Mouse (Mus musculus): ENCODE measurements around the gene Olfr139. TPM values are rescaled to one million over a fixed set of nuclear protein-coding genes. Genes with fewer than 3 reads are reported as not detected.

The Olfr139 gene
- total RNA-seq (2023), result not detected

DNA sequence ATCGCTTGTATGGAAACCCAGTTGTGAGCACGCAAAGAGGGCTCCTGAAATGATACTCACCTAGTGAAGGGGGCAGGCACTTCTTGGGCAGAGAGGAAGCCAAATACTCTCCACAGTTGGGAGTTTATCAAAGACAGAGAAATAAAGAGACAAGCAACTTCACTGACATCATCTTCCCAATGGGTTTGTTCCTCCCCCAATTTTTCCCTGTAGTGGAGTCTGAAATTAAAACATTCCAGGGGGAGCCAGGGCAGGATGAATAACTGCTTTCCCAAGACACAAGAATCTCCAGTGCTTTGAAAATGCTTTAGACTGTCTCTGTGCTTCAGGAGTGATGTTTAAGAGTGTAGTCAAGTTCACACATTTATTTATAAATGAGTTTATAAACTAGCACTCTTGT lies at the start of gene Olfr139, which contains the start of gene Olfr399:
TSS of gene Olfr139 (minus strand) at position 101 of the 400 bp plus-strand sequence.
TSS of gene Olfr399 (minus strand) at position 165 of the 400 bp plus-strand sequence.

GRCm38 (mm10) chr11:74069655-74070054 lies 13.3 kb upstream of the Olfr139 start, which contains the start of gene Zfp616:
Gene Zfp616 (plus strand): TSS chr11:74069955.

Other genes starting within 250 kb of the Olfr139 start
- not detected for gene Olfr392, start 239.5 kb downstream of the Olfr139 start, total RNA-seq (2023)
- not detected for gene Olfr393, start 205.1 kb downstream of the Olfr139 start, total RNA-seq (2023)
- gene Olfr394, start 165.8 kb downstream of the Olfr139 start, total RNA-seq (2023), result not detected
- not detected for gene Olfr395, start 147.3 kb downstream of the Olfr139 start, total RNA-seq (2023)
- gene Olfr23, start 119.9 kb downstream of the Olfr139 start, total RNA-seq (2023), result not detected
- gene Olfr397, start 95.7 kb downstream of the Olfr139 start, total RNA-seq (2023), result not detected
- gene Olfr398, start 66.1 kb downstream of the Olfr139 start, total RNA-seq (2023), result not detected
- gene Olfr399, start 64 bp upstream of the Olfr139 start, total RNA-seq (2023), result not detected
- gene Zfp616, start 13.4 kb upstream of the Olfr139 start, total RNA-seq (2023), result not detected
- not detected for gene Olfr401, start 57.2 kb upstream of the Olfr139 start, total RNA-seq (2023)
- not detected for gene Olfr402, start 97.0 kb upstream of the Olfr139 start, total RNA-seq (2023)
- not detected for gene Olfr403, start 129.7 kb upstream of the Olfr139 start, total RNA-seq (2023)
- not detected for gene Olfr43, start 154.8 kb upstream of the Olfr139 start, total RNA-seq (2023)
- not detected for gene Olfr406, start 203.3 kb upstream of the Olfr139 start, total RNA-seq (2023)
- gene Olfr59, start 227.2 kb upstream of the Olfr139 start, total RNA-seq (2023), result not detected